Mouse (Mus musculus) heart, embryonic 11.5 days (tissue): ENCODE measurements around the gene Fibp. TPM values are rescaled to one million over a fixed set of nuclear protein-coding genes. Genes with fewer than 3 reads are reported as not detected.

Experiments
- ATAC-seq: fragments of 200-750 bp; cut with Nextera tagmentation; replicated peaks from 2 replicates; pipeline ENCODE4 v1.8.0; 2017; ENCODE audit warnings: moderate library complexity; ENCODE audit not compliant: insufficient number of reproducible peaks, low FRiP score, low TSS enrichment
- H3K27ac ChIP-seq: fragments of 300-500 bp; sonication (generic); 2 replicates; pipeline ENCODE4 v1.5.1; 2014; ENCODE audit warnings: mild to moderate bottlenecking, low read depth, low read length
- H3K27me3 ChIP-seq: fragments of 300-500 bp; sonication (generic); 2 replicates; pipeline ENCODE4 v1.6.1; 2014; ENCODE audit warnings: mild to moderate bottlenecking, low read length, mixed read lengths; ENCODE audit not compliant: control insufficient read depth, insufficient read depth
- H3K36me3 ChIP-seq: fragments of 300-500 bp; sonication (generic); 2 replicates; pipeline ENCODE4 v1.6.1; 2014; ENCODE audit warnings: mild to moderate bottlenecking, low read length, moderate library complexity, mixed read lengths; ENCODE audit not compliant: control insufficient read depth, insufficient read depth
- H3K4me1 ChIP-seq: fragments of 300-500 bp; sonication (generic); 2 replicates; pipeline ENCODE4 v1.6.1; 2014; ENCODE audit warnings: low read length; ENCODE audit not compliant: control insufficient read depth, insufficient read depth
- H3K4me2 ChIP-seq: fragments of 300-500 bp; sonication (generic); 2 replicates; pipeline ENCODE4 v1.6.1; 2014; ENCODE audit warnings: mild to moderate bottlenecking, moderate library complexity
- H3K4me3 ChIP-seq: fragments of 300-500 bp; sonication (generic); 2 replicates; pipeline ENCODE4 v1.5.1; 2014; ENCODE audit warnings: low read depth, low read length
- H3K9ac ChIP-seq: fragments of 300-500 bp; sonication (generic); 2 replicates; pipeline ENCODE4 v1.6.1; 2014; ENCODE audit warnings: mild to moderate bottlenecking, low read depth, low read length, moderate library complexity
- H3K9me3 ChIP-seq: fragments of 300-500 bp; sonication (generic); replicated peaks from 2 replicates; pipeline ENCODE4 v1.6.1; 2016; ENCODE audit warnings: low read length; ENCODE audit not compliant: control insufficient read depth
- WGBS: fragments of 180-500 bp; shearing (Covaris S2); extraction: QIAGEN DNeasy Blood & Tissue Kit; methylation state at CpG from one replicate; pipeline ENCODE4 v1.1.7; 2014; ENCODE audit not compliant: insufficient replicate concordance; 5-methylcytosine and 5-hydroxymethylcytosine counted together
- polyA plus RNA-seq: library from polyadenylated mRNA; unstranded; fragments of >200 nt; fragmentation: Nextera tagmentation; extraction: Ambion mirVana; gene quantifications from 2 replicates; pipeline ENCODE4 v1.2.1, GENCODE M21; 2014

Gene Fibp
- polyA plus RNA-seq, 1 experiment from 2014 or later = 73.6 TPM

DNA sequence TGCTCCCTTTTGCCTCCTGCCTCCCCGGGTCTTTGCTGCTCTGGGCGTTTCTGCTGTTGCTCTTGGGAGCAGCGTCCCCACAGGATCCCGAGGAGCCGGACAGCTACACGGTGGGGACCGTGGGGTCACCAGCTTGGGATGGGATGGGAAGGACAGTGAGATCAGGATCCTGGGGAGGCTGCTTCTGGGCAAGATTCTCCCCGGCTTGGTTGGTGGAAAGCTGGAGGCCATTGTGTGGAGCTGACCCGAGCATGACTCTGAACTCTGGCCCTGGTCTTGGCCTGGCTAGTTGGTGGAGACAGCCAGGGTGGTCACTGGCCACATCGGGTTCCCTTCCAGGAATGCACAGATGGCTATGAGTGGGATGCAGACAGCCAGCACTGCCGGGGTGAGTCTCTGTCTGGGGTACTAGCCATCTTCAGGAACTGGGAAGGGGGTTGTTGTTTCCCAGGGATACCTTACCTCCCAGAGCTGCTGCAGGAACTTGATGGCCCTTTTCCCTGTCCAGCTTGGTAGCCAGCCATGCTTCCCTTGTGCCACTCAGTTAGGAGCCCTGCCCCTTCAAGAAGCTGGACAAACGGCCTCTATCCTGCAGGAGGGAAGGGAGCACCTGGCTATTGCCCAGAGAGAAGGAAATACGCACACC lies 14.8 kb downstream of the Fibp start:
- Histone ChIP-seq H3K4me2 (peak overlapping the region; percentile 74), H3K27ac (peak overlapping the region; percentile 86), H3K9me3 (no peaks in the 10 kb centered on the region), H3K4me1 (peaks cover 12% of the 10 kb centered on the region), H3K36me3 (peaks cover 12% of the 10 kb centered on the region), H3K27me3 (no peaks in the 10 kb centered on the region), H3K9ac (peak overlapping the region; percentile 82), H3K4me3 (peak overlapping the region; percentile 68)
- 18% methylated on average over 13 of the region's 13 CpGs for WGBS
- no peak for ATAC-seq

DNA sequence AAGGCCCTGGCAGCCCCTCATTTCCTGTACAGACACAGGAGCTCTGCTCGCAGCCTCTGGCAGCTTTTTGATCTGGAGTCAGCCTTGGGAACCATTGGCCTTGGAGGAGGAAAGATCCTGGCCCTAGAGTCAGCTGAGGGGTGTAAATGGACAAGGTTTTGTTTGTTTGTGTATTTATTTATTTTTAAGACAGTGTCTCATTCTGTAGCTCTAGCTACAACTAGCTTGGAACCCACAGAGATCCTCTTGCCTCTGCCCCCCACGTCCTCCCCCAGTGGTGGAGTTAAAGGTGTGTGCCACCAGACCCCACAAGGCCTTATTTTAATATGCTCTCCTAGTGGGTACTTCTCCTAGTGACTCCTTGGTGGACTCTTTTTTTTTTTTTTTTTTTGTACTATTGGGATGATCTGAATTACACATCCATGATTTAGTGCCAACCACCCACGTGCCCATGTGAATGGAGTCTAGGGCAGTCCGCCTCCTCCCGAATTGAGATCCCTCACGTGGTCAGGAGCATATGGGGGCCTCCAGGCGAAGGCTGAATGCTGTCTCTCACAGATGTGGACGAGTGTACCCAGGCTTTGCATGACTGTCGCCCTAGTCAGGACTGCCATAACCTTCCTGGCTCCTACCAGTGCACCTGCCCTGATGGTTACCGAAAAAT lies 16.7 kb downstream of the Fibp start:
- H3K4me2 ChIP-seq = peak overlapping the region; percentile 3; the same call in 1 of the 2 replicates
- no peak for ATAC-seq
- peaks cover 23% of the 10 kb centered on the region for H3K36me3 ChIP-seq
- H3K4me1 ChIP-seq = peaks cover 12% of the 10 kb centered on the region
- H3K9ac ChIP-seq = no peak overlapping the region
- WGBS = 83% methylated on average over 10 of the region's 10 CpGs
- H3K27ac ChIP-seq = no peak overlapping the region
- H3K9me3 ChIP-seq = no peaks in the 10 kb centered on the region
- no peaks in the 10 kb centered on the region for H3K27me3 ChIP-seq
- H3K4me3 ChIP-seq = no peak overlapping the region

DNA sequence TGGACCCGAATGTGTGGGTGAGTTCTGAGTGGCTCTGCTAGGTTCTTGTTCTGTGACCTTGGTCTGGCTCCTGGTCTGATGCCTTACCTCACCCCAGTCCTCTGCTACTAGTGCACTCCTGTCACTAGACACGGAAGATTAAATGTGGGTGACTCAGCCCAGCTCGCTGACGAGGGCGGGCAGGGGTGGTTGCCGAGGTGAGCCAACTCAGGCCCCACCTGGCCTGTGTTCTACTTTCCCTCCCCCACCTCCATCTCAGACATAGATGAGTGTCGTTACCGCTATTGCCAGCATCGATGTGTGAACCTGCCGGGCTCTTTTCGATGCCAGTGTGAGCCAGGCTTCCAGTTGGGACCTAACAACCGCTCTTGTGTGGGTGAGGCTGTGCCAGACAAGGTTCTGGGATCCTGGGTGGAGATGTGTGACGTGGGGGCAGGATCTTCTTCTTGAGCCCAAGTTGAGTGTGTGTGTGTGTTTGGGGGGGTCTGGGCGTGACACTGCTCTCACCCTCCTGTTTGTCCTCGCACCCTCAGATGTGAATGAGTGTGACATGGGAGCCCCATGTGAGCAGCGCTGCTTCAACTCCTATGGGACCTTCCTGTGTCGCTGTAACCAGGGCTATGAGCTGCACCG lies 17.4 kb downstream of the Fibp start:
- ATAC-seq = no peak
- Histone ChIP-seq H3K9me3 (no peaks in the 10 kb centered on the region), H3K27me3 (no peaks in the 10 kb centered on the region), H3K4me3 (no peak overlapping the region), H3K9ac (no peak overlapping the region), H3K4me1 (peaks cover 12% of the 10 kb centered on the region), H3K4me2 (no peak overlapping the region), H3K36me3 (peaks cover 26% of the 10 kb centered on the region), H3K27ac (no peak overlapping the region)
- WGBS = 88% methylated on average over 18 of the region's 18 CpGs

DNA sequence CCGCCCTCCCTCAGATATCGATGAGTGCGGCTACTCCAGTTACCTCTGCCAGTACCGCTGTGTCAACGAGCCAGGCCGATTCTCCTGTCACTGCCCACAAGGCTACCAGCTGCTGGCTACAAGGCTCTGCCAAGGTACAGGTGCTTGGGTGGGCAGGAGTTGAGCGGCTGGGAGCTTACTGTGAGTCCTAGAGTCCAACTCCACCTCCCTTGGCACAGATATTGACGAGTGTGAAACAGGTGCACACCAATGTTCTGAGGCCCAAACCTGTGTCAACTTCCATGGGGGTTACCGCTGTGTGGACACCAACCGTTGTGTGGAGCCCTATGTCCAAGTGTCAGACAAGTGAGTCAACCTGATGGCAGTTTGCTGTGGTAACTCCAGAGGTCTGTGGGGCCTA lies 19.6 kb downstream of the Fibp start:
- H3K4me1 ChIP-seq = peaks cover 10% of the 10 kb centered on the region
- H3K9ac ChIP-seq = no peak overlapping the region
- no peak overlapping the region for H3K4me3 ChIP-seq
- ATAC-seq = no peak
- no peaks in the 10 kb centered on the region for H3K9me3 ChIP-seq
- no peak overlapping the region for H3K27ac ChIP-seq
- 89% methylated on average over 10 of the region's 10 CpGs for WGBS
- no peaks in the 10 kb centered on the region for H3K27me3 ChIP-seq
- peaks cover 34% of the 10 kb centered on the region for H3K36me3 ChIP-seq
- no peak overlapping the region for H3K4me2 ChIP-seq

DNA sequence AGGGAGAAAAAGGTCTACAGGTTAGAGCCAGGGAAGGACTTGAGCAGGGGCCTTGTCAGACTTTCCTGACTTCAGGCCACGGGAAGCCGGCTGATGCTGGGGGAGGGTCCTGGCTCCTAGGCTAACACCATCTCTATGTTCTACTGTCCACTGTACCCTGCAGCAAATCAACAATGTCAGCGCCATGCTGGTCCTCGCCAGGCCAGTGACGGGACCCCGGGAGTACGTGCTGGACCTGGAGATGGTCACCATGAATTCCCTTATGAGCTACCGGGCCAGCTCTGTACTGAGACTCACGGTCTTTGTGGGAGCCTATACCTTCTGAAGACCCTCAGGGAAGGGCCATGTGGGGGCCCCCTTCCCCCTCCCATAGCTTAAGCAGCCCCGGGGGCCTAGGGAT lies 21.0 kb downstream of the Fibp start:
- no peak for ATAC-seq
- WGBS = 88% methylated on average over 10 of the region's 10 CpGs
- peaks cover 42% of the 10 kb centered on the region for H3K36me3 ChIP-seq

DNA sequence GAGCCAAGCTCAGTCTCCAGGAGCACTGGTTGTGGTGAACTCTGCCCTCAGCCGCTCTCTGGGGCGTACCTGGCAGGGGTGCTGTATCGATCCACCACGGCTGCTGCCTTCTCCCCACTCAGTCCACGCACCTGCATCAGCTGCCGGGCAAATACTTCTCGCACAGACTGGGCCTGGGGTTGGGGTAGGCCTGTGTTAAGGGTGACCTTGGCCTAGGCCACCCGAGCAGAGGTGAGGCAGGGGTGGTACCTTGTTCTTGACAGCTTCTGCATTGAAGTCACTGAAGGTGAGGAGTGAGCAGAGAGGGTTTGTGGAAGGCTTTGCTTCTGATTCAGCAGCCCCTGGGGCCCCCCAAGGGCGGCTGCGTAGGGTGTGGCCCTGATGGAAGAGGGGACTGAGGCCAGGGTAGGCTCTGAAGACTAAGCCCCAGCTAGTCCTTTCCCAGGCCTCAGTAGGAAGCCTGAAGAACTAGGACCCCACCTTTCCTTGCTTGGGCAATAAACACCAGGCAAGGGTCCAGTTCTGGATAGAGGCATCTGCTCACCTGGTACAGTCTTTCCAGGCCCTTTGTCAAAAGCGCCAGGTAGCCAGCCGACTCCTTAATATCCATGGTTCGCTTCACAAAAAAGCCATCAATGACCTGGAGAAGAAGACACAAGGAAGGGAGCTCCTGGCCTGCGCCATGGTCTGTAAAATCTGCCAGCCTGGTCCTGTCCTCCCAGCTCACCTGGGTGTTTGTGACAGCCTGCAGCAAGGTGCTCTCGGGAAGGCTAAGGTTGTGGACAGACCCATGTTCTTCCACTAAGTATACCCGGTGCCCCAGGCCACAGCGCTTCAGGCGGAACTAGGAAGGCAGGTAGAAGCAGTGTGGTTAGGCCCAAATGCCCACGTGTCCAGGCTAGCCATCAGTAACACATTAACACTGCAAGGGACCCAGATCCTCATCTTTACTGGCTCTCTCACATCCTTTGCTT lies 23.3 kb downstream of the Fibp start:
- no peak overlapping the region for H3K4me3 ChIP-seq
- H3K4me2 ChIP-seq = no peak overlapping the region
- peaks cover 11% of the 10 kb centered on the region; the same call in 1 of the 2 replicates for H3K4me1 ChIP-seq
- peaks cover 36% of the 10 kb centered on the region for H3K36me3 ChIP-seq
- ATAC-seq = no peak
- no peak overlapping the region for H3K9ac ChIP-seq
- no peaks in the 10 kb centered on the region for H3K27me3 ChIP-seq
- no peak overlapping the region for H3K27ac ChIP-seq
- 89% methylated on average over 19 of the region's 19 CpGs for WGBS
- H3K9me3 ChIP-seq = no peaks in the 10 kb centered on the region

More for the DNA sequence above, 21.0 kb downstream of the Fibp start:
- H3K4me2 ChIP-seq = no peak overlapping the region
- H3K9me3 ChIP-seq = no peaks in the 10 kb centered on the region
- H3K4me3 ChIP-seq = no peak overlapping the region
- H3K9ac ChIP-seq = no peak overlapping the region
- no peak overlapping the region for H3K27ac ChIP-seq
- H3K4me1 ChIP-seq = 0 out of 2 replicates have a peak, but pooled peaks cover 2% of the 10 kb centered on the region
- H3K27me3 ChIP-seq = no peaks in the 10 kb centered on the region

DNA sequence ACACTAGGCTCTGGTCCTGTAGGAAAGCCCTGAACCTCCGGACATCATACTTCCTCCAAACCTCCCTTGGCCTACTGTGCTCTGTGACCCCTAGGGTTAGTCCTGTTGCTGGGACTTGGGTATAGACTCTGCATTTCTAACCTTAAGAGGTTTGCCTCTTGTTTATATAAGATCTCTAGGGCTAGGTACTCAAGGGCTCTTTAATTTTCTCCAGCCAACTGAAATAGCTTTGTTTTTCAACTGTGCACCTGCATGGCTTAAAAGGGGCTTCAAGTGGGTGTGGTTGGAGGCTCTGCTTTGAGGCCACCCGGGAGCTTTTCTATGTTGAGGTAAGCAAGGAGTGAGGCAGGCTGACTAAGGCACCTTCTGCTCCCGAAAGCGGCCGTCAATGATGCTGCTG lies 24.1 kb downstream of the Fibp start:
- 87% methylated on average over 5 of the region's 5 CpGs for WGBS
- Histone ChIP-seq H3K9me3 (no peaks in the 10 kb centered on the region), H3K27me3 (no peaks in the 10 kb centered on the region), H3K4me2 (no peak overlapping the region), H3K36me3 (peaks cover 31% of the 10 kb centered on the region), H3K27ac (no peak overlapping the region), H3K4me1 (peaks cover 11% of the 10 kb centered on the region; the same call in 1 of the 2 replicates), H3K4me3 (no peak overlapping the region), H3K9ac (no peak overlapping the region)
- ATAC-seq = no peak

DNA sequence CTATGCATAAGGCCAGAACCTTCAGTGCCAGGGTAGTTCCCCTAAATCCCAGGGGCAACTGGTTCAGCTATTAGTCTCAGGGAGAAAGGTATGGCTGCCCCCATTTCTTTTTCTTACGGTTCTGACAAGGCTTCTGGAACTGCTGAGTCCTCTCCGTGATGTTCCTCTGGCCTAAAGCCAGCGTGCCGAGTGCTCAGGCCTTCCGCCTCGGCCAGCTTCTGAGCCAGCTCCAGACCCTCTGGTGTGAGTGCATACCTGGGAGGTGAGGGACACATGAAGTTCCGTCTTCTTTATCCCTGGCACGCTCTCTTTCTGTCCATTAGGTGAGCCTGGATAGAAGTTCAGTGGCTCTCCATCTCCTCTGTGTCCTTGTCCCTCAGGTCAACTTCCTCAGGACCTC lies 25.0 kb downstream of the Fibp start:
- Histone ChIP-seq H3K4me2 (no peak overlapping the region), H3K9ac (no peak overlapping the region), H3K27me3 (no peaks in the 10 kb centered on the region), H3K9me3 (no peaks in the 10 kb centered on the region), H3K27ac (no peak overlapping the region), H3K36me3 (peaks cover 29% of the 10 kb centered on the region), H3K4me1 (peaks cover 11% of the 10 kb centered on the region; the same call in 1 of the 2 replicates), H3K4me3 (no peak overlapping the region)
- ATAC-seq = no peak
- whole genome bisulfite sequencing = 85% methylated on average over 8 of the region's 8 CpGs
